Mouse (Mus musculus): Measurements from ENCODE around the gene Zfp524.
"Not testable (repeated sequence)": the region's sequence is repeated elsewhere in the genome, so short reads cannot be mapped to it uniquely, and the experiment has no call there.

Zfp524 gene

GRCm38 (mm10) chr7:5016057-5016456 lies 1.8 kb downstream of the Zfp524 start:
- DNase-seq, result no peak

- no peak for DNase-seq
Observed at GRCm38 (mm10) chr7:5016920-5017319, 2.7 kb downstream of the Zfp524 start.

- no peak for DNase-seq
Observed at GRCm38 (mm10) chr7:5017352-5017751, 3.1 kb downstream of the Zfp524 start.

GRCm38 (mm10) chr7:5017931-5018330 lies 3.7 kb downstream of the Zfp524 start:
- DNase-seq, result no peak

GRCm38 (mm10) chr7:5019576-5019975 lies 5.4 kb downstream of the Zfp524 start:
- not testable (repeated sequence) for DNase-seq

GRCm38 (mm10) chr7:5020000-5020681 lies 5.9 kb downstream of the Zfp524 start, which contains the start of the genes Zfp865 and Ccdc106:
Gene Zfp865, plus strand, starts transcription at chr7:5020376.
Gene Ccdc106, plus strand, starts transcription at chr7:5020553.
- DNase-seq, result peak; percentile 97

- peak; percentile 58 for DNase-seq
Observed at GRCm38 (mm10) chr7:5020685-5021084, 6.5 kb downstream of the Zfp524 start.

GRCm38 (mm10) chr7:5021197-5021596 lies 7.0 kb downstream of the Zfp524 start:
- no peak for DNase-seq

GRCm38 (mm10) chr7:5029543-5029942 lies 15.3 kb downstream of the Zfp524 start:
- DNase-seq, result no peak

GRCm38 (mm10) chr7:5029946-5030345 lies 15.7 kb downstream of the Zfp524 start:
- DNase-seq, result no peak

GRCm38 (mm10) chr7:5030554-5031275 lies 16.5 kb downstream of the Zfp524 start:
- DNase-seq, result no peak

GRCm38 (mm10) chr7:5031496-5031895 lies 17.3 kb downstream of the Zfp524 start:
- DNase-seq, result no peak

- no peak for DNase-seq
Observed at GRCm38 (mm10) chr7:5033818-5034217, 19.6 kb downstream of the Zfp524 start, which contains the start of gene 4632433K11Rik. Gene 4632433K11Rik, plus strand, starts transcription at chr7:5034118.

GRCm38 (mm10) chr7:5035628-5036027 lies 21.4 kb downstream of the Zfp524 start:
- no peak for DNase-seq

- no peak for DNase-seq
Observed at GRCm38 (mm10) chr7:5036136-5036535, 21.9 kb downstream of the Zfp524 start.

- no peak for DNase-seq
Observed at GRCm38 (mm10) chr7:5037026-5037425, 22.8 kb downstream of the Zfp524 start.

- DNase-seq, result no peak
Observed at GRCm38 (mm10) chr7:5037467-5037866, 23.3 kb downstream of the Zfp524 start.

GRCm38 (mm10) chr7:5038109-5038732 lies 24.0 kb downstream of the Zfp524 start, which contains the start of gene Zfp784:
Gene Zfp784, minus strand, starts transcription at chr7:5038446.
- DNase-seq, result peak; percentile 95

- no peak for DNase-seq
Observed at GRCm38 (mm10) chr7:5038940-5039339, 24.7 kb downstream of the Zfp524 start.

GRCm38 (mm10) chr7:5044981-5045380 lies 30.8 kb downstream of the Zfp524 start:
- no peak for DNase-seq

GRCm38 (mm10) chr7:5046112-5046511 lies 31.9 kb downstream of the Zfp524 start:
- DNase-seq, result no peak

- DNase-seq, result no peak
Observed at GRCm38 (mm10) chr7:5047313-5047712, 33.1 kb downstream of the Zfp524 start.

Measured in cerebellum, adult 8-10 months (tissue).